Mouse (Mus musculus): Measurements from ENCODE around the gene Traf5.

DNA sequence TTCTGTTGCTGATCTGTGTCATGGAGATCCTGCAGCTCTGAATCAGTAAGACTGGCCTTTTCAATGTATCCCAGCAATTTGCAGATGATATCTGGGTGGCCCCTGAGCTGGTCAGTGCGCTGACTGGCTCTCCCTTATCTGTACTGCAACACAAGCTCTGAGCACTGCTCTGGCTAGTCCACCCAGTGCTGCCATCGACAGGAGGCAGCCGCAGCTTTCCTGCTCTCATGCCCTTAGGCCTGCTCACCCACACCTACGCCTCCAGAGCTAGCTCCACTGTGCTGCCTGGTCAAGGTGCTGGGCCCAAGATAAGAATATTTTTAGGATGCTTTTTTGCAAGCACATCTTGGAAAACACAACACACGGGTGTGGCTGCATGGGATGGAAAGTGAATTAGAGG lies 97.9 kb downstream of the Traf5 start:
- TF ChIP-seq CTCF (IDR thresholded peaks at IDR 0.05; ENCODE audit: insufficient read depth, low read length) (no peak), POLR2A (IDR thresholded peaks at IDR 0.05; ENCODE audit: borderline replicate concordance, extremely low read depth, low read depth, low read length) (no peak)
